Mouse (Mus musculus): ENCODE results near the gene Vmn1r9. TPM values are rescaled to one million over a fixed set of nuclear protein-coding genes. Genes with fewer than 3 reads are reported as not detected.
"Not testable (repeated sequence)": the region's sequence is repeated elsewhere in the genome, so short reads cannot be mapped to it uniquely, and the experiment has no call there.

Gene Vmn1r9
- not detected in 2 replicates for polyA plus RNA-seq (2012; rRNA removed)

GRCm38 (mm10) chr6:57066487-57066886, at the start of gene Vmn1r9:
Vmn1r9 (plus strand) TSS chr6:57066787.
- WGBS, result 81% methylated on average over 2 of the region's 2 CpGs

GRCm38 (mm10) chr6:57025224-57025623, 41.4 kb upstream of the Vmn1r9 start, which contains the start of gene Vmn1r7:
Vmn1r7 (minus strand) TSS chr6:57025324.
- DNase-seq (ENCODE audit: low read depth, low spot score), result not testable (repeated sequence)
- 85% methylated on average over 2 of the region's 2 CpGs for WGBS

More at GRCm38 (mm10) chr6:57066487-57066886, at the start of gene Vmn1r9:
- no peak for DNase-seq (ENCODE audit: low read depth, low spot score)

GRCm38 (mm10) chr6:57031984-57032383, 34.6 kb upstream of the Vmn1r9 start, which contains the start of gene Vmn1r8:
Vmn1r8 (plus strand) TSS chr6:57032284.
- DNase-seq (ENCODE audit: low read depth, low spot score), result no peak

GRCm38 (mm10) chr6:57034674-57035073, 31.9 kb upstream of the Vmn1r9 start:
- DNase-seq (ENCODE audit: low read depth, low spot score), result no peak
- WGBS, result 79% methylated on average over 2 of the region's 2 CpGs

DNA sequence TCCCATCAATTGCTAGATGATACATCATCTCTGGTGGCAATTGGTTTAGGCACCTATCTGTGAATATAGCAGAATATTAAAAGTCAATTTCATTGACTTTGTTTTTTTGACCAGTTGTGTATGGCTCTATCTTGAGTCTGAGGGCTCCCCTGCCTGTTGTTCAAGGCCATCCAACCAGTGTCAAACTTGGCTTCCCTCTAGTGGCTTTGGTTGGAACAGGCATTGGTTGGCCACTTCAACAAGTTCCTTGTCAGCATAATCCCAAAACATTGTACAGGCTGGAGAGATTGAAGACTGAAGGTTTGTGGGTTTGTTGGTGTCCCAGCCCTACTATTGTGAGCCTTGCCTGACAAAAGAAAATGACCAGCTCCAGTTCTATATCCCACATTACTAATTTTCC, 2.9 kb upstream of the Vmn1r9 start:
- DNase-seq (ENCODE audit: low read depth, low spot score), result no peak

GRCm38 (mm10) chr6:57106358-57106757, 39.8 kb downstream of the Vmn1r9 start:
- WGBS, result 67% methylated on average over 1 of the region's 1 CpGs
- DNase-seq (ENCODE audit: low read depth, low spot score), result no peak

- WGBS, result 85% methylated on average over 3 of the region's 3 CpGs
- DNase-seq (ENCODE audit: low read depth, low spot score), result no peak
Measured at GRCm38 (mm10) chr6:57109154-57109553, 42.6 kb downstream of the Vmn1r9 start, which contains the start of gene Vmn1r10. Vmn1r10 (plus strand) TSS chr6:57109454.

Other genes starting within 250 kb of the Vmn1r9 start
- gene Fkbp9, start 234.7 kb upstream of the Vmn1r9 start, polyA plus RNA-seq (2012; rRNA removed), result 11.8 and 13.2 TPM in 2 replicates
- gene Nt5c3, start 142.9 kb upstream of the Vmn1r9 start, polyA plus RNA-seq (2012; rRNA removed), result 10.5 and 13.4 TPM in 2 replicates
- gene Vmn1r4, start 142.8 kb upstream of the Vmn1r9 start, polyA plus RNA-seq (2012; rRNA removed), result 0.07 TPM in 1 of 2 replicates, not detected in the other
- not detected in 2 replicates for gene Vmn1r5, start 96.5 kb upstream of the Vmn1r9 start, polyA plus RNA-seq (2012; rRNA removed)
- gene Vmn1r6, start 69.5 kb upstream of the Vmn1r9 start, polyA plus RNA-seq (2012; rRNA removed), result not detected in 2 replicates
- not detected in 2 replicates for gene Vmn1r7, start 41.5 kb upstream of the Vmn1r9 start, polyA plus RNA-seq (2012; rRNA removed)
- gene Vmn1r8, start 34.5 kb upstream of the Vmn1r9 start, polyA plus RNA-seq (2012; rRNA removed), result not detected in 2 replicates
- not detected in 2 replicates for gene Vmn1r10, start 42.7 kb downstream of the Vmn1r9 start, polyA plus RNA-seq (2012; rRNA removed)
- gene Vmn1r11, start 66.7 kb downstream of the Vmn1r9 start, polyA plus RNA-seq (2012; rRNA removed), result not detected in 2 replicates
- gene Vmn1r12, start 90.1 kb downstream of the Vmn1r9 start, polyA plus RNA-seq (2012; rRNA removed), result not detected in 2 replicates
- not detected in 2 replicates for gene Vmn1r13, start 136.5 kb downstream of the Vmn1r9 start, polyA plus RNA-seq (2012; rRNA removed)
- not detected in 2 replicates for gene Vmn1r14, start 164.9 kb downstream of the Vmn1r9 start, polyA plus RNA-seq (2012; rRNA removed)
- not detected in 2 replicates for gene Vmn1r15, start 191.2 kb downstream of the Vmn1r9 start, polyA plus RNA-seq (2012; rRNA removed)

Measured in large intestine, adult 2 months (tissue).